ENCODE assay signal across 17 mouse cellular contexts in the genomic region with DNA sequence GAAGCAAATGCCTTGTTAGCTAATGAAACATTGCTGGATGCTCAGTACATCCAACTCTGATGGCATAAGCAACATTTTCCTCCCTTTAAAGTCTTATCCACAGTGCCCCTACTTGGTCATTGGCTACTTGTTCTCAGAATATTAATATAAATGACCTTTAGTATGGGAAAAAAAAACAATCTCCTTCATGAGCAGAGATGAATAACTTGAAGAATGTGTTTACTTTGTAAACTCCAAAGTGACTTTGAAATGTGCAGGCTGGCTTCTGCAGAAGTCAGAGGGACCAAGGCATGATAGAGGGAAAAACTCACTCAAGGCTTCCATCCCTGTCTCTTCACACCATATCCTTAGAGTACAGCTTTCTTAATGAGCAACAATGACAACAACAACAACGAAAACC.
"Had no signal": no experiment of that assay in that cellular context is flagged by ENCODE, and none has a peak within 500 bp of the region (broad histone marks: within the 10 kb centered on the region; RNA-seq: fewer than 3 reads in every experiment).

No protein-coding gene starts in this region.

- H3K9ac ChIP-seq: limb, embryonic 12.5 days; limb, embryonic 15.5 days; liver, embryonic 12.5 days; liver, embryonic 15.5 days had no signal

- H3K4me2 ChIP-seq: limb, embryonic 12.5 days; limb, embryonic 15.5 days; liver, embryonic 12.5 days; liver, embryonic 15.5 days; midbrain, embryonic 11.5 days had no signal

- H3K4me3 ChIP-seq: left cerebral cortex, adult 2 months; limb, embryonic 12.5 days; limb, embryonic 15.5 days; liver, embryonic 12.5 days; liver, embryonic 15.5 days had no signal

- ATAC-seq: intestine, embryonic 16.5 days; liver, embryonic 12.5 days had no signal

- H3K27me3 ChIP-seq: limb, embryonic 12.5 days; limb, embryonic 15.5 days; liver, embryonic 12.5 days; liver, embryonic 15.5 days had no signal

- H3K27ac ChIP-seq: left cerebral cortex, adult 2 months; limb, embryonic 12.5 days; limb, embryonic 15.5 days; liver, embryonic 12.5 days; liver, embryonic 15.5 days; stomach, postnatal 0 days had no signal

- H3K4me1 ChIP-seq: limb, embryonic 12.5 days; limb, embryonic 15.5 days had no signal

- DNase-seq: kidney, adult 18-20 months; kidney, postnatal 10 days; kidney, postnatal 36 days; layer of hippocampus, postnatal 36 days; left cerebral cortex, postnatal 4 days; midbrain, embryonic 14.5 days; thymus, adult 2 months; thymus, postnatal 14 days; thymus, postnatal 4 days had no signal

- H3K36me3 ChIP-seq: limb, embryonic 12.5 days; limb, embryonic 15.5 days; liver, embryonic 12.5 days; liver, embryonic 15.5 days had no signal

- H3K9me3 ChIP-seq: limb, embryonic 12.5 days; limb, embryonic 15.5 days; liver, embryonic 12.5 days; liver, embryonic 15.5 days had no signal
